Mouse (Mus musculus) activated CD4-positive, CD25-positive, alpha-beta regulatory T cell, adult 4 months (primary cell): ENCODE data around the gene Glyctk. TPM values are rescaled to one million over a fixed set of nuclear protein-coding genes. Genes with fewer than 3 reads are reported as not detected.

ENCODE experiments used
- ATAC-seq: one replicate; pipeline ENCODE4 v1.8.0; 2017
- polyA plus RNA-seq, 2 experiments: library from polyadenylated mRNA; unstranded; fragments of 100-300 nt; shearing (Covaris generic); gene quantifications; one replicate each; pipeline ENCODE4 v1.2.1; 2017

The Glyctk gene
- polyA plus RNA-seq, 2 experiments from 2014 or later = 2.9 to 3.3 TPM

- no peak for ATAC-seq
These were observed 10.7 kb downstream of the Glyctk start for GRCm38 (mm10) chr9:106147281-106147680.

GRCm38 (mm10) chr9:106145582-106145981, 12.4 kb downstream of the Glyctk start:
- ATAC-seq = no peak

DNA sequence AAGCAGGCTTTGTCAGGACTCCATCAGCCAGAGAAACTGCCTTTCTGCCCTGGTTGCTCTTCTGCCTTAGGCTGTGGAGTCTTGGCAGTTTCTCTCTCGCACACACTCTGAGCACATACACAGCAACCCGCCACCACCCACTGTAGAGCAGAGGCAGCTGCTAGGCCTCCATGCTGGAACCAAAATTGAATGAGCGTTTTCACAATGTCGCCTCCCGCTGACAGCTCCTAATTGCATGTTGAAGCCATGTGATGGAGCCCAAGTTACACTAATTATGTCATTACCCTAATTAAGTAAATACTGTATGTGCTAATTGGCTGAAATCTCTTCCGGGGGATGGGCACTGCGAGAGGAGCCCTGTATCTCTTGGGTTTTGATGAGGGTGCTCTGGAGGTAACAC, 13.8 kb downstream of the Glyctk start:
- no peak for ATAC-seq

DNA sequence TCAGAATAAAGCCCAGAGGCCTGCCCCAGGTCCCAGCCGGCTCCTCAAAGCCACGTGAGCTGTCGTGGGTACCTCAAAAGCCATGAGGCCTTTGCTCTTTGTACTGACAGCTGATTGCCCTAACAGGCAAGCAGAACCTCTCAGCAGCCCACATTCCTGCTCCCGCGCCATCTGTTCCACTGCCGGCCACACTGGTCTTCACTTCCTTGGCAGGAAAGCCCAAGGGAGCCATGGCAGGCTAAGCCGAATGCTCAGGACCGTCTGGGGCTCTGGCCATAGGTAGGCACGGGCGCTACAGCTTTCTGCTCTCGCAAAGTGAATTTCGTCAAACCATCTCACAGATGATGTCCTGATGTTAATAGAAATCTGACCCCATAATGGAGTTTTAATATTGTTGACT, 16.0 kb downstream of the Glyctk start:
- no peak for ATAC-seq

DNA sequence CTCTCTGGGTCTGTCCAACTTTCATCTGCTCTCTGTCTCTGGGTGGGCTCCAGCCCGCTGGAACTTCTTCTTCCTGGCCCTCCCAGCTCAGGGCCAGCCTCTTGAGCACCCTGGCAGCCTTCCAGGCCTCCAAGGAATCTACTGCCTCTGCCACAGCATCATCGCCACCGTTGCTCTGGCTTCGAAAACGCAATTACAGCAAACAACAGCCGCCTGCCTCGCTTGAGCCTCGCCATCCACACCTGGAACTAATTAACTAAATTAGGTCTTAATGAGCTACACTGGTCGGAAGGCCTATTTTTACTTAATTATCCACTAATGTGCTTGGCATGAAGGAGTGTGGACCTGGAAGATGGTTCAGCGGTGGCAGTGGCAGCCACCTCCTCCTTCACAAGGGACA, 18.2 kb downstream of the Glyctk start:
- no peak for ATAC-seq

DNA sequence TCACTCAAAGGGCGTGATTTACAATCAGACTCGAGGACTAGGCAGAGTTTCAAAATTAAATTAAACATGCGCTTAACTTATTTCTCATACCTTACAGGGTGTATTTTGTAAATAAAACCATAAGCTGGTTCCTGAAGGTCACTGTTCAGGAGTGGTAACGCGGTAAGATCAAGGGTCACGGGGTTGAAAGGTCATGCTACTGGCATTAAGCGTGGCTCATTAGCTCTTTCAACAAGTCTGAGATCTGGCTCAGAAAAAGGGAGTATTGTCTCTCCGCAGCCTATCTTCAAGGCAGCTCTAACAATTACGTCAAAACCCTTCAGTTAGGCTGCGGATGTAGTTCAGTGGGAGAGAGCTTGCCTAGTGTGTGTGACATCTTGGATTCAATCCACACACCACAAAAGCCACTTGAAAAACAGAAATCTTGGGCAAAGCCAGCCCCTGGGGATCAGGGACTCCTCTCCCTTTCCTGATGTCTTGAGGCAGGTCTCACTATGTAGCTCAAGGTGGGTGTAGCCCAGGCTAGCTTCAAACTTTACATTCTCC, 20.2 kb downstream of the Glyctk start:
- ATAC-seq = no peak

DNA sequence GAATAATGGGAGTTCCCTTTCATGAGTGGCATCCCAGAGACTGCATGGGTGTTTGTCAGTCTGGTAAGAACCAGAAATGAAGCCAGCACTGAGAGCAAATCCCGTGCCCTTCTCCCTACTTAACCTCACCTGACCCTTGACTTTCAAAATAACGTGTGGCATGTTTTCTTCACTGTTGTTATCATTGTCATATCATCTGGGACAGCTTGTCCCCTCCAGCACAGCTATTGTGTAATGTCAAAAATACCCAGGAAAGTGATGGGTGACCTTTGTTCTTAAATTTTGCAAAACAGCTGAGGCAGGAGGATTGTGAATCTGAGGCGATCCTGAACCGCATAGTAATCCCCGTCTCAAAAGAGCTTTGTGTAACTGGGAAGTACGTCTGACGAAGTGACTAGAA, 27.7 kb downstream of the Glyctk start:
- ATAC-seq = no peak

GRCm38 (mm10) chr9:106129072-106129471, 28.9 kb downstream of the Glyctk start:
- ATAC-seq = no peak

DNA sequence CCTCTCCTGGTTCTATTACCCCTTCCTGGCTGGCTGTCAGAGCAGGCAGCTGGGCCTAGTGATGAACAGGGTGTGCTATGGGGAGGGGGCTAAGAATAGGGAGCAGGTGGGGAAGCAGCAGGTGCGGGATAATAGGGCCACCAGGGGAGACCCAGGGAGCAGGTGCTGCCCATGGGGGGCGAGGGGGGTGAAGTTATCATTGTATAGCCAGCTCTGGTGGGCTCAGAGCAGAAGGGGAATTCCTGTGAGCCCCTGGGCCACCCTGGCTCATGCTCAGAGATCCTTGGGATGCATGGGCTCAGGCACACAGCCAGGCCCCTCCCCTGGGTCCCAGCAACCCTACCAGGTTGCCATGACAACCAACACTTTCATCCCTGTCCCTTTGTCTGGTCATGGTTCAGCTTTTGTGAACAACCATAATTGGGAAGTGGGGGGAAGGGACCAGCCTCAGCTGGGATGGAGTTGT, 31.1 kb downstream of the Glyctk start:
- no peak for ATAC-seq

GRCm38 (mm10) chr9:106123599-106123998, 34.3 kb downstream of the Glyctk start:
- ATAC-seq = no peak

GRCm38 (mm10) chr9:106119075-106119474, 38.9 kb downstream of the Glyctk start:
- ATAC-seq = no peak

- no peak for ATAC-seq
These were observed 42.0 kb downstream of the Glyctk start for GRCm38 (mm10) chr9:106115801-106116424.

- ATAC-seq = no peak
These were observed 45.0 kb downstream of the Glyctk start for GRCm38 (mm10) chr9:106112770-106113423.

GRCm38 (mm10) chr9:106106241-106106640, 51.7 kb downstream of the Glyctk start:
- ATAC-seq = no peak

DNA sequence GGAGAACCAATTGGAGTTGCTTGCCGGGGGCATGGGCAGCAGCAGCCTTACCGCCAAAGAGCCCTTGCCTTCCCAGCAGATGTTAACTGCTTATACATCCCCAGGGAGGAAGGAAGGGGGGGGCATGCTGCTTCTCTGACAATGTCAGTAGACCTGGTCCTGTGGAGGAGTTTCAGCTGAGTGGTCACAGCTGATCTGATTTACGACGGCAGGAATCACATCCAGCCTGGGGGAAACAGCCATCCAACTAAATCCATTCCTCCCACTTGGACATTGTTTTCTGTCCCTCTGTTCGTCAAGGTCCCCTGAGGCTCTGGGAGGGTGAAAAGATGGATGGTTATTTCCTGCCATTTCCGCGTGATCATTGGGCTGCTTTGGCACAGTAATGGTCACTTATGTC, 53.5 kb downstream of the Glyctk start:
- ATAC-seq = no peak

Other genes with a start within 250 kb of the Glyctk start
- not detected for gene Col6a5, start 197.5 kb downstream of the Glyctk start, polyA plus RNA-seq
- under 1 TPM in 1 of 2 experiments, not detected in 1; 0.90 TPM for gene Col6a4, start 61.4 kb downstream of the Glyctk start, polyA plus RNA-seq
- gene Wdr82, start 12.8 kb upstream of the Glyctk start, polyA plus RNA-seq = 10 to 100 TPM; 45.7 to 46.3 TPM
- 10 to 100 TPM; 13.6 to 14.2 TPM for gene Ppm1m, start 41.6 kb upstream of the Glyctk start, polyA plus RNA-seq
- 100 to 1,000 TPM; 144 to 147 TPM for gene Twf2, start 45.0 kb upstream of the Glyctk start, polyA plus RNA-seq
- gene Tlr9, start 64.5 kb upstream of the Glyctk start, polyA plus RNA-seq = under 1 TPM in 1 of 2 experiments, not detected in 1; 0.13 TPM
- 10 to 100 TPM; 37.8 to 65.0 TPM for gene Alas1, start 90.5 kb upstream of the Glyctk start, polyA plus RNA-seq
- gene Poc1a, start 122.9 kb upstream of the Glyctk start, polyA plus RNA-seq = 10 to 100 TPM in 1 of 2 experiments, 1 to 10 TPM in 1; 7.9 to 13.5 TPM
- gene Dusp7, start 210.5 kb upstream of the Glyctk start, polyA plus RNA-seq = 10 to 100 TPM; 16.7 to 20.0 TPM